Mouse (Mus musculus) C2C12 (cell line): ENCODE data around the gene Olfr1387. TPM values are rescaled to one million over a fixed set of nuclear protein-coding genes. Genes with fewer than 3 reads are reported as not detected.
"Not testable (repeated sequence)": the region's sequence is repeated elsewhere in the genome, so short reads cannot be mapped to it uniquely, and the experiment has no call there.

Experiments used
- H3K27me3 ChIP-seq: one replicate; pipeline ENCODE4 v1.6.1; 2011; ENCODE audit not compliant: control insufficient read depth, insufficient read depth, insufficient read length
- H3K36me3 ChIP-seq: one replicate; pipeline ENCODE4 v1.6.1; 2011; ENCODE audit not compliant: control insufficient read depth, insufficient read depth
- H3K4me3 ChIP-seq: one replicate; pipeline ENCODE4 v1.5.1; 2011; ENCODE audit warnings: mild to moderate bottlenecking, control low read depth; ENCODE audit not compliant: poor library complexity, insufficient read depth, severe bottlenecking
- H3K79me2 ChIP-seq: one replicate; pipeline ENCODE4 v1.6.1; 2011; ENCODE audit not compliant: control insufficient read depth, insufficient read depth
- H3K79me3 ChIP-seq: one replicate; pipeline ENCODE4 v1.6.1; 2011; ENCODE audit warnings: low read depth, control low read depth
- H3ac ChIP-seq: one replicate; pipeline ENCODE3; 2011; ENCODE audit warnings: low read depth; ENCODE audit not compliant: control insufficient read depth, insufficient read length
- CEBPB ChIP-seq: IDR thresholded peaks from one replicate; pipeline ENCODE4 v1.6.1; 2011; ENCODE audit warnings: low read depth, mild to moderate bottlenecking, control low read depth, moderate library complexity
- CTCF ChIP-seq: IDR thresholded peaks from one replicate; pipeline ENCODE4 v1.5.1; 2011; ENCODE audit not compliant: control insufficient read depth, insufficient read depth, insufficient read length
- FOSL1 ChIP-seq: IDR thresholded peaks from one replicate; pipeline ENCODE4 v1.8.0; 2011; ENCODE audit warnings: mild to moderate bottlenecking, low read length; ENCODE audit not compliant: poor library complexity, insufficient read depth, severe bottlenecking
- MAX ChIP-seq: IDR thresholded peaks from one replicate; pipeline ENCODE4 v1.6.1; 2011; ENCODE audit warnings: mild to moderate bottlenecking, control low read depth
- MYOD1 ChIP-seq: IDR thresholded peaks from one replicate; pipeline ENCODE4 v1.6.1; 2011; ENCODE audit warnings: low read depth; ENCODE audit not compliant: control insufficient read depth, insufficient read length
- MYOG ChIP-seq: IDR thresholded peaks from one replicate; pipeline ENCODE4 v1.6.1; 2011; ENCODE audit not compliant: control insufficient read depth, insufficient read length; ENCODE audit errors: extremely low read depth
- USF1 ChIP-seq: IDR thresholded peaks from one replicate; pipeline ENCODE4 v1.6.1; 2011; ENCODE audit warnings: low read depth, mild to moderate bottlenecking, control low read depth, moderate library complexity
- polyA plus RNA-seq: library from polyadenylated mRNA; unstranded; fragments of >200 nt; fragmentation: generic; extraction: Trizol; gene quantifications from one replicate; pipeline ENCODE4 v1.2.1, GENCODE M21; 2012; ENCODE audit warnings: missing spikeins

Olfr1387 gene
- polyA plus RNA-seq, 1 experiment: not detected

GRCm38 (mm10) chr11:49436411-49436810 lies 18.7 kb upstream of the Olfr1387 start, which contains the start of gene Olfr1388:
Gene Olfr1388 (plus strand): TSS chr11:49436624.
- H3ac ChIP-seq: no peak within 1 kb of the TSS
- no peak for TF ChIP-seq MAX
- no peak for TF ChIP-seq CEBPB
- H3K36me3 ChIP-seq: no peaks in the 10 kb centered on the region
- no peaks in the 10 kb centered on the region for H3K79me3 ChIP-seq
- H3K27me3 ChIP-seq: no peaks in the 10 kb centered on the region
- no peak within 1 kb of the TSS for H3K4me3 ChIP-seq
- no peaks in the 10 kb centered on the region for H3K79me2 ChIP-seq

GRCm38 (mm10) chr11:49464746-49465145 lies 9.6 kb downstream of the Olfr1387 start, which contains the start of gene Olfr1386:
Gene Olfr1386 (plus strand): TSS chr11:49465046.
- H3K79me3 ChIP-seq, H3K36me3 ChIP-seq, H3K27me3 ChIP-seq, H3K79me2 ChIP-seq, H3ac ChIP-seq, H3K4me3 ChIP-seq: not testable (repeated sequence)

GRCm38 (mm10) chr11:49485973-49486372 lies 30.8 kb downstream of the Olfr1387 start:
- TF ChIP-seq MYOG (no peak), USF1 (no peak), CTCF (no peak), MYOD1 (no peak), CEBPB (no peak), MAX (no peak), FOSL1 (no peak)
- H3K27me3 ChIP-seq: no peaks in the 10 kb centered on the region
- no peak overlapping the region for H3ac ChIP-seq
- no peak overlapping the region for H3K4me3 ChIP-seq
- H3K79me3 ChIP-seq: no peaks in the 10 kb centered on the region
- H3K79me2 ChIP-seq: no peaks in the 10 kb centered on the region
- no peaks in the 10 kb centered on the region for H3K36me3 ChIP-seq

GRCm38 (mm10) chr11:49488770-49489169 lies 33.6 kb downstream of the Olfr1387 start, which contains the start of gene Olfr1385:
Gene Olfr1385 (plus strand): TSS chr11:49489070.
- not testable (repeated sequence) for H3ac ChIP-seq, H3K27me3 ChIP-seq, H3K79me3 ChIP-seq, H3K4me3 ChIP-seq, H3K36me3 ChIP-seq, H3K79me2 ChIP-seq

Other genes starting within 250 kb of the Olfr1387 start
- gene Mgat1, start 211.2 kb upstream of the Olfr1387 start, polyA plus RNA-seq: 44.5 TPM
- gene Olfr1393, start 177.0 kb upstream of the Olfr1387 start, polyA plus RNA-seq: not detected
- not detected for gene Olfr1392, start 170.1 kb upstream of the Olfr1387 start, polyA plus RNA-seq
- not detected for gene Olfr10, start 150.6 kb upstream of the Olfr1387 start, polyA plus RNA-seq
- not detected for gene Olfr1391, start 132.6 kb upstream of the Olfr1387 start, polyA plus RNA-seq
- not detected for gene Olfr1390, start 120.2 kb upstream of the Olfr1387 start, polyA plus RNA-seq
- not detected for gene Olfr1389, start 32.3 kb upstream of the Olfr1387 start, polyA plus RNA-seq
- gene Olfr1388, start 18.7 kb upstream of the Olfr1387 start, polyA plus RNA-seq: not detected
- not detected for gene Olfr1386, start 9.7 kb downstream of the Olfr1387 start, polyA plus RNA-seq
- gene Olfr1385, start 33.7 kb downstream of the Olfr1387 start, polyA plus RNA-seq: not detected
- not detected for gene Olfr1384, start 51.4 kb downstream of the Olfr1387 start, polyA plus RNA-seq
- gene Olfr1383, start 64.3 kb downstream of the Olfr1387 start, polyA plus RNA-seq: not detected
- not detected for gene Olfr1382, start 72.9 kb downstream of the Olfr1387 start, polyA plus RNA-seq
- not detected for gene Olfr1381, start 88.1 kb downstream of the Olfr1387 start, polyA plus RNA-seq
- not detected for gene Olfr1380, start 101.5 kb downstream of the Olfr1387 start, polyA plus RNA-seq
- gene Flt4, start 153.9 kb downstream of the Olfr1387 start, polyA plus RNA-seq: 0.02 TPM
- gene Scgb3a1, start 208.3 kb downstream of the Olfr1387 start, polyA plus RNA-seq: not detected